Mouse (Mus musculus): ENCODE measurements at regions not wholly inside any gene's neighbourhood (a gene's known extent, or its start where the extent isn't known, plus 50 kb on each side); places are given as distances from the start of the nearest gene placed in this dataset.

- TF ChIP-seq POLR2A (IDR thresholded peaks at IDR 0.05; ENCODE audit: insufficient read depth, low read depth, low read length) (no peak), CTCF (IDR thresholded peaks at IDR 0.05; ENCODE audit: insufficient read depth, low read depth, low read length) (no peak)
- H3K27ac ChIP-seq (ENCODE audit: insufficient read depth, low read depth, low read length) = no peak overlapping the region
- H3K4me3 ChIP-seq (ENCODE audit: insufficient read depth, low read depth, low read length) = no peak overlapping the region
- no peaks in the 10 kb centered on the region for H3K4me1 ChIP-seq (ENCODE audit: control insufficient read depth, insufficient read depth, low read length)
Observed at GRCm38 (mm10) chr8:50180682-50181081, 1336.9 kb upstream of the Tenm3 start.

GRCm38 (mm10) chr8:50164773-50165454, 1321.2 kb upstream of the Tenm3 start:
- TF ChIP-seq CTCF (IDR thresholded peaks at IDR 0.05; ENCODE audit: insufficient read depth, low read depth, low read length) (no peak), POLR2A (IDR thresholded peaks at IDR 0.05; ENCODE audit: insufficient read depth, low read depth, low read length) (no peak)
- WGBS = 57% methylated on average over 2 of the region's 2 CpGs
- H3K4me1 ChIP-seq (ENCODE audit: control insufficient read depth, insufficient read depth, low read length) = no peaks in the 10 kb centered on the region
- H3K4me3 ChIP-seq (ENCODE audit: insufficient read depth, low read depth, low read length) = no peak overlapping the region
- no peak overlapping the region for H3K27ac ChIP-seq (ENCODE audit: insufficient read depth, low read depth, low read length)

DNA sequence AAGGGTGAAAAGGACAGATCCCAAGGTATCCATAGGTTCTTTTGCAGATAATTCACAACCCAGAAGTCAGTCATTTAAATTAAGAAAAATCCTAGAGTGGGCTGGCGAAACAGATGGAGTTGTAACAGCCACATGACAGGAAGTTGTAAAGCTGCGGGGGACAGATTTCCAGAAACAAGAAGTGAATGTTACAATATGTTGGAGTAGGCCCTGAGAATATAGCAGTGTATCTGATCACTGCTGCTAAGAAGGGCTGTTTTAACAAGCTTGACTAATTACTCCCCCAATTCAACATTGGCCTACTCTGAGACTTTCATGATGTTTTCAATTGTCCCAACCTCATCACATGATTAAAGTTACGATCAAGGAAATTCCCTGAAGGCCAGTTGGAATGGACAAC, 1317.3 kb upstream of the Tenm3 start:
- Histone ChIP-seq H3K4me3 (ENCODE audit: insufficient read depth, low read depth, low read length) (no peak overlapping the region), H3K4me1 (ENCODE audit: control insufficient read depth, insufficient read depth, low read length) (no peaks in the 10 kb centered on the region), H3K27ac (ENCODE audit: insufficient read depth, low read depth, low read length) (no peak overlapping the region)
- 71% methylated on average over 3 of the region's 3 CpGs for WGBS
- TF ChIP-seq CTCF (IDR thresholded peaks at IDR 0.05; ENCODE audit: insufficient read depth, low read depth, low read length) (no peak), POLR2A (IDR thresholded peaks at IDR 0.05; ENCODE audit: insufficient read depth, low read depth, low read length) (no peak)

DNA sequence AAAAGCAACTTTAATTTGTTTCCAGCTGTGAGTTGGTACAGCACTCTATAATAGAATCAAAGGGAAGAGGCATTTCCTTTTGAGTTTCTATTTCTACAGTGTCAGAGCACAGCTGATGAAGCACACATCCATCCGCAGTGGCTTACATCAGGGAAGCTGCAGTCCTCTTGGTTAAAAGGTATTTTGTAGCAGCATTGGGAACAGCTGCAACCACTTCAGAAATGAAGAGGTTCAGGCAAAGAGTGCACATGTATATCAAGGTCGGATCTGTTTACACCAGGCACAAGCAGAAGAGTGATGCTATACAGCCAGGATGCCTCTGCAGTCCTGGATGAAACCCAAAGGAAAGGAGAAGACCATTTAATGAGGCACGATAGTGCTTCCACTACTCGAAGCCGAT, 1316.6 kb upstream of the Tenm3 start:
- no peak for TF ChIP-seq CTCF (IDR thresholded peaks at IDR 0.05; ENCODE audit: insufficient read depth, low read depth, low read length)
- TF ChIP-seq POLR2A (IDR thresholded peaks at IDR 0.05; ENCODE audit: insufficient read depth, low read depth, low read length) = no peak
- Histone ChIP-seq H3K27ac (ENCODE audit: insufficient read depth, low read depth, low read length) (no peak overlapping the region), H3K4me3 (ENCODE audit: insufficient read depth, low read depth, low read length) (no peak overlapping the region), H3K4me1 (ENCODE audit: control insufficient read depth, insufficient read depth, low read length) (no peaks in the 10 kb centered on the region)
- WGBS = 49% methylated on average over 5 of the region's 5 CpGs

DNA sequence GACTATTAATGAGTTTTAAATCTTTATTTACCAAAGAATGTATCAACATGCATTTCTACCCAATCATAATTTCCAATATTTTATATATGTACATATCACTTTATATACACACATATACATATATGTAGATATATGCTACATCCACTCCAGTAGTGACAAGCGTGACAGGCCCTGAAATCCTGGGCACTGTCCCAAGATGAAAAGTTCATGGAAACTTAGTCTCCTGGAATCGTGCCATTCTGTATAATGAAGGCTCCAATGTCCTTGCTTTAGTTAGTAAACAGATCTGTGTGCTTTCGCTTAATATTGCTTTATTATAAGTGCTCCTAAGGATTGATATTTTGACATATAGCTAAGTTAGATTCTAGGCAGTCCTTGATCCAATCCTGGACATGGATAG, 1296.1 kb upstream of the Tenm3 start:
- H3K4me1 ChIP-seq (ENCODE audit: control insufficient read depth, insufficient read depth, low read length) = no peaks in the 10 kb centered on the region
- no peak overlapping the region for H3K27ac ChIP-seq (ENCODE audit: insufficient read depth, low read depth, low read length)
- TF ChIP-seq POLR2A (IDR thresholded peaks at IDR 0.05; ENCODE audit: insufficient read depth, low read depth, low read length) (no peak), CTCF (IDR thresholded peaks at IDR 0.05; ENCODE audit: insufficient read depth, low read depth, low read length) (no peak)
- H3K4me3 ChIP-seq (ENCODE audit: insufficient read depth, low read depth, low read length) = no peak overlapping the region
- WGBS = 87% methylated on average over 3 of the region's 3 CpGs

- peaks cover 3% of the 10 kb centered on the region; the same call in 1 of the 2 replicates for H3K4me1 ChIP-seq (ENCODE audit: control insufficient read depth, insufficient read depth, low read length)
- H3K4me3 ChIP-seq (ENCODE audit: insufficient read depth, low read depth, low read length) = peak overlapping the region; percentile 32
- TF ChIP-seq POLR2A (IDR thresholded peaks at IDR 0.05; ENCODE audit: insufficient read depth, low read depth, low read length) (no peak), CTCF (IDR thresholded peaks at IDR 0.05; ENCODE audit: insufficient read depth, low read depth, low read length) (no peak)
- no peak overlapping the region for H3K27ac ChIP-seq (ENCODE audit: insufficient read depth, low read depth, low read length)
- 62% methylated on average over 9 of the region's 9 CpGs for WGBS
Observed at GRCm38 (mm10) chr8:50120041-50120440, 1276.3 kb upstream of the Tenm3 start.

DNA sequence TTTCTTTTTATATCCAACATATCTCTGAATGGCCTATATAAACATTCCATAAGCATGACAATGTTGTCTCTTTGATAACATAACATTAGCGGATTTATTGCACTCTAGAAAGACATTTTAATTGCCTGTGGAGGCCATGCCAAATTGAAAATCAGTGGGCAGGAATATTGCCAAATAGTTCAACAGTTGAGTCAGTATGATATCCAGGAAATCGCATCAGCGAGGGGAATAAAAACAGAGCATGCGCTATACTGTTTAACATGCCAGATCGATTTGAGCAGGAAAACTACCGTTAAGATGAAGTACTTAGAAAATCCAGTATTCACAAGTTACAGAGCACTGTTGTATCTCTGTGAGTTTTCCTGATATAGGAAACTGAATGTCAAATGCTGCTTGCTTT, 1238.6 kb upstream of the Tenm3 start:
- Histone ChIP-seq H3K27ac (ENCODE audit: insufficient read depth, low read depth, low read length) (no peak overlapping the region), H3K4me1 (ENCODE audit: control insufficient read depth, insufficient read depth, low read length) (no peaks in the 10 kb centered on the region), H3K4me3 (ENCODE audit: insufficient read depth, low read depth, low read length) (no peak overlapping the region)
- TF ChIP-seq CTCF (IDR thresholded peaks at IDR 0.05; ENCODE audit: insufficient read depth, low read depth, low read length) (no peak), POLR2A (IDR thresholded peaks at IDR 0.05; ENCODE audit: insufficient read depth, low read depth, low read length) (no peak)
- WGBS = 38% methylated on average over 6 of the region's 6 CpGs

GRCm38 (mm10) chr8:50037096-50037495, 1193.3 kb upstream of the Tenm3 start:
- 62% methylated on average over 2 of the region's 2 CpGs for WGBS
- Histone ChIP-seq H3K4me1 (ENCODE audit: control insufficient read depth, insufficient read depth, low read length) (no peaks in the 10 kb centered on the region), H3K4me3 (ENCODE audit: insufficient read depth, low read depth, low read length) (no peak overlapping the region), H3K27ac (ENCODE audit: insufficient read depth, low read depth, low read length) (no peak overlapping the region)
- TF ChIP-seq CTCF (IDR thresholded peaks at IDR 0.05; ENCODE audit: insufficient read depth, low read depth, low read length) (no peak), POLR2A (IDR thresholded peaks at IDR 0.05; ENCODE audit: insufficient read depth, low read depth, low read length) (no peak)

DNA sequence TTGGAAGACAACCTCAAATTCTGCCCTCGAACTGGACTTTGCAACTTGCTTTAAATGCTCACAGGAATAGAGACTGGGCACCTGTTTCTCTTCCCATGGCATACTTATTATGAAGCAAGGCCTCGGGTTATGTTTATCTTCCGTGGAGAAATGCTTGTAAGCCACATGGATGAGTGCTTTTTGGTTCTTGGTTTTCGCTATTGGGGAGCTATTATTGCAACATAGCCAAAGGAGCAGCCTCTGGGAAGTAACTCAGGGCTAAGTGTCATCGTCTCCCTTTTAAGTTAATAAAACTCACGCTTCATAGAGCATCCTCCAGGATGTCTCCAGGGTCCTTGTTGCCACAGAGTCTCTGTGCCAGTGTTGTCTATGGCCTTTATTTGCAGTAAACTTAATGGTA, 1183.8 kb upstream of the Tenm3 start:
- Histone ChIP-seq H3K4me1 (ENCODE audit: control insufficient read depth, insufficient read depth, low read length) (no peaks in the 10 kb centered on the region), H3K27ac (ENCODE audit: insufficient read depth, low read depth, low read length) (no peak overlapping the region), H3K4me3 (ENCODE audit: insufficient read depth, low read depth, low read length) (no peak overlapping the region)
- 83% methylated on average over 6 of the region's 6 CpGs for WGBS
- TF ChIP-seq CTCF (IDR thresholded peaks at IDR 0.05; ENCODE audit: insufficient read depth, low read depth, low read length) (no peak), POLR2A (IDR thresholded peaks at IDR 0.05; ENCODE audit: insufficient read depth, low read depth, low read length) (no peak)

- WGBS = 57% methylated on average over 3 of the region's 3 CpGs
- Histone ChIP-seq H3K4me3 (ENCODE audit: insufficient read depth, low read depth, low read length) (no peak overlapping the region), H3K27ac (ENCODE audit: insufficient read depth, low read depth, low read length) (no peak overlapping the region), H3K4me1 (ENCODE audit: control insufficient read depth, insufficient read depth, low read length) (no peaks in the 10 kb centered on the region)
- no peak for TF ChIP-seq POLR2A (IDR thresholded peaks at IDR 0.05; ENCODE audit: insufficient read depth, low read depth, low read length)
- TF ChIP-seq CTCF (IDR thresholded peaks at IDR 0.05; ENCODE audit: insufficient read depth, low read depth, low read length) = no peak
Observed at GRCm38 (mm10) chr8:50007546-50007945, 1163.8 kb upstream of the Tenm3 start.

Data from olfactory bulb, adult 2 months (tissue).